Comparison of ENCODE assay signal across 3 mouse cellular contexts in genomic region chr6:91121089-91121488, GRCm38 (mm10). TPM values are rescaled to one million over a fixed set of nuclear protein-coding genes. Genes with fewer than 3 reads are reported as not detected.
DNase-seq lines count a peak whose midpoint lies in the region; ATAC-seq and TF ChIP-seq lines count a peak whose summit lies in the region.
"Not testable (repeated sequence)": the region's sequence is repeated elsewhere in the genome, so short reads cannot be mapped to it uniquely, and the experiment has no call there.
"Had no signal": no experiment of that assay in that cellular context is flagged by ENCODE, and none has a peak within 500 bp of the region (broad histone marks: within the 10 kb centered on the region; RNA-seq: fewer than 3 reads in every experiment).

No protein-coding gene starts in this region.

- H3K27ac ChIP-seq in MEL (ENCODE audit: control insufficient read depth, low read depth, low read length); midbrain, embryonic 11.5 days (ENCODE audit: low read depth, low read length): not testable (repeated sequence)

- TF ChIP-seq POLR2A in MEL (IDR thresholded peaks at IDR 0.05; ENCODE audit: control insufficient read depth in 1 of 2, insufficient read depth in 1 of 2, low read depth in 1 of 2, low read length in 2 of 2, poor library complexity in 1 of 2) = peak in 1 of 2 experiments; percentile 41; a peak in 1 of 4 replicates

- not testable (repeated sequence) for H3K79me2 ChIP-seq in MEL (ENCODE audit: control insufficient read depth, insufficient read depth, low read length, poor library complexity)

- TF ChIP-seq EP300 in MEL (IDR thresholded peaks at IDR 0.05; ENCODE audit: low read depth in 1 of 2, low read length in 2 of 2) = not testable (repeated sequence)

- H3K4me2 ChIP-seq in midbrain, embryonic 11.5 days = not testable (repeated sequence)

- not testable (repeated sequence) for H3K4me3 ChIP-seq in MEL (ENCODE audit: control insufficient read depth in 1 of 2, insufficient read depth in 1 of 2, low read depth in 2 of 2, low read length in 2 of 2); midbrain, embryonic 11.5 days (ENCODE audit: low read depth, low read length)

- H3K9ac ChIP-seq in MEL (ENCODE audit: control insufficient read depth, low read depth, low read length, poor library complexity, severe bottlenecking); midbrain, embryonic 11.5 days (ENCODE audit: low read length): not testable (repeated sequence)

- not testable (repeated sequence) for ATAC-seq in midbrain, embryonic 11.5 days (ENCODE audit: low FRiP score)

- peak; percentile 63 for DNase-seq in MEL (ENCODE audit: low read depth, low spot score)
- DNase-seq in midbrain, embryonic 11.5 days (ENCODE audit: low spot score, missing footprints) = peak; percentile 10

- not testable (repeated sequence) for TF ChIP-seq CTCF in MEL (IDR thresholded peaks at IDR 0.05 in 2 of 3, conservative IDR thresholded peaks at IDR 0.05 in 1 of 3; ENCODE audit: control insufficient read depth in 1 of 3, insufficient read depth in 1 of 3, low read depth in 2 of 3, low read length in 3 of 3, poor library complexity in 1 of 3, severe bottlenecking in 1 of 3)

- not testable (repeated sequence) for TF ChIP-seq RAD21 in MEL (IDR thresholded peaks at IDR 0.05; ENCODE audit: low read depth, low read length)

- WGBS in midbrain, embryonic 11.5 days = 94% methylated on average over 7 of the region's 7 CpGs

- peaks cover 2 to 16% of the 10 kb centered on the region in 2 experiments; a peak in 3 of 4 replicates for H3K4me1 ChIP-seq in MEL (ENCODE audit: control insufficient read depth in 1 of 2, insufficient read depth in 2 of 2, low read length in 2 of 2)
- not testable (repeated sequence) for H3K4me1 ChIP-seq in midbrain, embryonic 11.5 days (ENCODE audit: control insufficient read depth, insufficient read depth, low read length)

- not testable (repeated sequence) for H3K27me3 ChIP-seq in MEL (ENCODE audit: control insufficient read depth in 1 of 2, insufficient read depth in 2 of 2, low read length in 2 of 2); midbrain, embryonic 11.5 days (ENCODE audit: control insufficient read depth, insufficient read depth, low read length)

- not testable (repeated sequence) for H3K9me3 ChIP-seq in MEL (replicated peaks; ENCODE audit: insufficient read depth, low read length); midbrain, embryonic 11.5 days (ENCODE audit: control insufficient read depth, low read length)

- H3K36me3 ChIP-seq in MEL (ENCODE audit: control insufficient read depth in 1 of 2, insufficient read depth in 2 of 2, low read length in 2 of 2) = peaks cover 0 to 13% of the 10 kb centered on the region in 2 experiments; a peak in 2 of 4 replicates
- H3K36me3 ChIP-seq in midbrain, embryonic 11.5 days (ENCODE audit: control insufficient read depth, insufficient read depth, low read length) = not testable (repeated sequence)

TF ChIP-seq in MEL, 35 proteins besides CTCF, POLR2A, EP300 and RAD21:
- TF ChIP-seq TBP (IDR thresholded peaks at IDR 0.05; ENCODE audit: low read depth, low read length) = peak; percentile 75; the same call in 1 of the 2 replicates
TF ChIP-seq in MEL: peak in this region for 1; not testable (repeated sequence) for 34.

RNA-seq across cellular contexts. Expression of gene Nup210, which starts 4.5 kb away (rescaled TPM):
- 46.3 and 56.7 TPM in 2 replicates for total RNA-seq in MEL (2012; rRNA removed)
- 100 to 1,000 TPM in 1 of 2 experiments, 10 to 100 TPM in 1; 71.5 to 394 TPM for polyA plus RNA-seq in MEL (2012; ENCODE audit: insufficient read depth in 1 of 2, insufficient read length in 2 of 2, low read depth in 1 of 2, low replicate concordance in 2 of 2, missing spikeins in 1 of 2)
- polyA plus RNA-seq in midbrain, embryonic 11.5 days (2014; fragmentation: Nextera tagmentation; extraction: Ambion mirVana) = 13.9 and 15.8 TPM in 2 replicates
- polyA plus RNA-seq: C2C12 had no signal

RNA-seq across cellular contexts. Expression of gene Hdac11, which starts 35.4 kb away (rescaled TPM):
- total RNA-seq in MEL (2012; rRNA removed) = 2.5 and 3.3 TPM in 2 replicates
- polyA plus RNA-seq in MEL (2012; ENCODE audit: insufficient read depth in 1 of 2, insufficient read length in 2 of 2, low read depth in 1 of 2, low replicate concordance in 2 of 2, missing spikeins in 1 of 2) = 1 to 10 TPM in 1 of 2 experiments, not detected in 1; 6.0 TPM
- 12.8 and 13.0 TPM in 2 replicates for polyA plus RNA-seq in midbrain, embryonic 11.5 days (2014; fragmentation: Nextera tagmentation; extraction: Ambion mirVana)
